Mouse (Mus musculus): ENCODE data around the gene Flna. TPM values are rescaled to one million over a fixed set of nuclear protein-coding genes. Genes with fewer than 3 reads are reported as not detected.
A peak's percentile ranks its signal among the peaks of the same experiment; 100 is the strongest.

Flna gene
- polyA plus RNA-seq, 1 experiment from 2014 or later: 171 TPM

- no peak overlapping the region; the same call in 1 of the 2 replicates for H3K9ac ChIP-seq (replicated peaks; ENCODE audit: low read depth)
- TF ChIP-seq CTCF (IDR thresholded peaks at IDR 0.05) (no peak), EP300 (IDR thresholded peaks at IDR 0.05) (no peak)
- H3K9me3 ChIP-seq (ENCODE audit: low read length): no peaks in the 10 kb centered on the region
- ATAC-seq: peak; percentile 43
- peak overlapping the region; percentile 73 for H3K27ac ChIP-seq (ENCODE audit: low read length)
- H3K36me3 ChIP-seq (ENCODE audit: insufficient read depth, low read length): peaks cover 7% of the 10 kb centered on the region; the same call in 1 of the 2 replicates
- no peaks in the 10 kb centered on the region for H3K4me1 ChIP-seq (ENCODE audit: insufficient read depth, low read depth, low read length)
- peak overlapping the region; percentile 43 for H3K4me3 ChIP-seq (ENCODE audit: low read depth, low read length)
- DNase-seq (ENCODE audit: low spot score): peak; percentile 84
- 13% methylated on average over 13 of the region's 15 CpGs for WGBS
- H3K4me2 ChIP-seq (replicated peaks; ENCODE audit: low read depth, low read length): peak overlapping the region; percentile 51
- H3K27me3 ChIP-seq (replicated peaks; ENCODE audit: insufficient read depth, low read length): no peaks in the 10 kb centered on the region
Measured at GRCm38 (mm10) chrX:74246693-74247092, 2.9 kb downstream of the Flna start.

GRCm38 (mm10) chrX:74246213-74246681 is 3.4 kb downstream of the Flna start:
- peaks cover 12% of the 10 kb centered on the region; the same call in 1 of the 2 replicates for H3K36me3 ChIP-seq (ENCODE audit: insufficient read depth, low read length)
- no peaks in the 10 kb centered on the region for H3K27me3 ChIP-seq (replicated peaks; ENCODE audit: insufficient read depth, low read length)
- H3K27ac ChIP-seq (ENCODE audit: low read length): peak overlapping the region; percentile 92
- DNase-seq (ENCODE audit: low spot score) (peak; percentile 96), ATAC-seq (peak; percentile 83)
- no peaks in the 10 kb centered on the region for H3K4me1 ChIP-seq (ENCODE audit: insufficient read depth, low read depth, low read length)
- no peaks in the 10 kb centered on the region for H3K9me3 ChIP-seq (ENCODE audit: low read length)
- peak overlapping the region; percentile 57 for H3K9ac ChIP-seq (replicated peaks; ENCODE audit: low read depth)
- WGBS: 24% methylated on average over 30 of the region's 38 CpGs
- TF ChIP-seq CTCF (IDR thresholded peaks at IDR 0.05) (peak; percentile 13; the same call in 1 of the 2 replicates), EP300 (IDR thresholded peaks at IDR 0.05) (no peak)
- H3K4me2 ChIP-seq (replicated peaks; ENCODE audit: low read depth, low read length): peak overlapping the region; percentile 51
- H3K4me3 ChIP-seq (ENCODE audit: low read depth, low read length): peak overlapping the region; percentile 43

GRCm38 (mm10) chrX:74245687-74246086 is 3.9 kb downstream of the Flna start:
- TF ChIP-seq EP300 (IDR thresholded peaks at IDR 0.05): no peak
- no peak for TF ChIP-seq CTCF (IDR thresholded peaks at IDR 0.05)

GRCm38 (mm10) chrX:74245107-74245506 is 4.5 kb downstream of the Flna start:
- no peak for ATAC-seq
- peak overlapping the region; percentile 57 for H3K9ac ChIP-seq (replicated peaks; ENCODE audit: low read depth)
- WGBS: 26% methylated on average over 1 of the region's 1 CpGs

More at GRCm38 (mm10) chrX:74245687-74246086, 3.9 kb downstream of the Flna start:
- Histone ChIP-seq H3K4me3 (ENCODE audit: low read depth, low read length) (peak overlapping the region; percentile 43), H3K4me1 (ENCODE audit: insufficient read depth, low read depth, low read length) (no peaks in the 10 kb centered on the region), H3K4me2 (replicated peaks; ENCODE audit: low read depth, low read length) (peak overlapping the region; percentile 51), H3K9ac (replicated peaks; ENCODE audit: low read depth) (peak overlapping the region; percentile 57), H3K27me3 (replicated peaks; ENCODE audit: insufficient read depth, low read length) (no peaks in the 10 kb centered on the region), H3K36me3 (ENCODE audit: insufficient read depth, low read length) (peaks cover 16% of the 10 kb centered on the region; the same call in 1 of the 2 replicates), H3K27ac (ENCODE audit: low read length) (peak overlapping the region; percentile 92), H3K9me3 (ENCODE audit: low read length) (no peaks in the 10 kb centered on the region)
- WGBS: 16% methylated on average over 21 of the region's 21 CpGs
- DNase-seq (ENCODE audit: low spot score) (peak; percentile 89), ATAC-seq (peak; percentile 54)

GRCm38 (mm10) chrX:74244614-74245083 is 5.0 kb downstream of the Flna start:
- Histone ChIP-seq H3K4me2 (replicated peaks; ENCODE audit: low read depth, low read length) (peak overlapping the region; percentile 51), H3K9me3 (ENCODE audit: low read length) (no peaks in the 10 kb centered on the region), H3K27me3 (replicated peaks; ENCODE audit: insufficient read depth, low read length) (no peaks in the 10 kb centered on the region), H3K9ac (replicated peaks; ENCODE audit: low read depth) (no peak overlapping the region), H3K4me3 (ENCODE audit: low read depth, low read length) (peak overlapping the region; percentile 43), H3K36me3 (ENCODE audit: insufficient read depth, low read length) (peaks cover 16% of the 10 kb centered on the region; the same call in 1 of the 2 replicates), H3K4me1 (ENCODE audit: insufficient read depth, low read depth, low read length) (no peaks in the 10 kb centered on the region), H3K27ac (ENCODE audit: low read length) (peak overlapping the region; percentile 92)
- WGBS: 0% methylated on average over 1 of the region's 3 CpGs
- peak; percentile 92 for DNase-seq (ENCODE audit: low spot score)
- no peak for TF ChIP-seq EP300 (IDR thresholded peaks at IDR 0.05)
- no peak for TF ChIP-seq CTCF (IDR thresholded peaks at IDR 0.05)
- ATAC-seq: peak; percentile 50

More at GRCm38 (mm10) chrX:74245107-74245506, 4.5 kb downstream of the Flna start:
- no peak for TF ChIP-seq EP300 (IDR thresholded peaks at IDR 0.05)
- no peak for TF ChIP-seq CTCF (IDR thresholded peaks at IDR 0.05)
- H3K27ac ChIP-seq (ENCODE audit: low read length): peak overlapping the region; percentile 92
- no peaks in the 10 kb centered on the region for H3K9me3 ChIP-seq (ENCODE audit: low read length)
- H3K36me3 ChIP-seq (ENCODE audit: insufficient read depth, low read length): peaks cover 16% of the 10 kb centered on the region; the same call in 1 of the 2 replicates
- H3K27me3 ChIP-seq (replicated peaks; ENCODE audit: insufficient read depth, low read length): no peaks in the 10 kb centered on the region
- no peak for DNase-seq (ENCODE audit: low spot score)
- H3K4me3 ChIP-seq (ENCODE audit: low read depth, low read length): peak overlapping the region; percentile 43
- H3K4me1 ChIP-seq (ENCODE audit: insufficient read depth, low read depth, low read length): no peaks in the 10 kb centered on the region
- peak overlapping the region; percentile 51 for H3K4me2 ChIP-seq (replicated peaks; ENCODE audit: low read depth, low read length)

GRCm38 (mm10) chrX:74243807-74244206 is 5.8 kb downstream of the Flna start:
- peak overlapping the region; percentile 92 for H3K27ac ChIP-seq (ENCODE audit: low read length)
- TF ChIP-seq CTCF (IDR thresholded peaks at IDR 0.05): no peak
- no peak for TF ChIP-seq EP300 (IDR thresholded peaks at IDR 0.05)
- peak overlapping the region; percentile 43 for H3K4me3 ChIP-seq (ENCODE audit: low read depth, low read length)
- H3K4me2 ChIP-seq (replicated peaks; ENCODE audit: low read depth, low read length): peak overlapping the region; percentile 51
- no peaks in the 10 kb centered on the region for H3K9me3 ChIP-seq (ENCODE audit: low read length)
- peaks cover 16% of the 10 kb centered on the region; the same call in 1 of the 2 replicates for H3K36me3 ChIP-seq (ENCODE audit: insufficient read depth, low read length)
- DNase-seq (ENCODE audit: low spot score) (peak; percentile 64), ATAC-seq (peak; percentile 5; the same call in 1 of the 2 replicates)
- no peaks in the 10 kb centered on the region for H3K27me3 ChIP-seq (replicated peaks; ENCODE audit: insufficient read depth, low read length)
- no peaks in the 10 kb centered on the region for H3K4me1 ChIP-seq (ENCODE audit: insufficient read depth, low read depth, low read length)
- 34% methylated on average over 3 of the region's 3 CpGs for WGBS
- 0 out of 2 replicates have a peak overlapping the region, but pooled peaks have one; percentile 19 for H3K9ac ChIP-seq (replicated peaks; ENCODE audit: low read depth)
